Mouse (Mus musculus): Measurements from ENCODE around the gene Ttll1.
"Not testable (repeated sequence)": the region's sequence is repeated elsewhere in the genome, so short reads cannot be mapped to it uniquely, and the experiment has no call there.

The Ttll1 gene

GRCm38 (mm10) chr15:83482645-83483224 is 28.0 kb downstream of the Ttll1 start:
- DNase-seq (ENCODE audit: low spot score in 2 of 2): no peak

GRCm38 (mm10) chr15:83481236-83481780 is 29.4 kb downstream of the Ttll1 start:
- DNase-seq (ENCODE audit: low spot score in 2 of 2): no peak

GRCm38 (mm10) chr15:83479818-83480217 is 30.9 kb downstream of the Ttll1 start:
- DNase-seq (ENCODE audit: low spot score in 2 of 2): no peak

DNA sequence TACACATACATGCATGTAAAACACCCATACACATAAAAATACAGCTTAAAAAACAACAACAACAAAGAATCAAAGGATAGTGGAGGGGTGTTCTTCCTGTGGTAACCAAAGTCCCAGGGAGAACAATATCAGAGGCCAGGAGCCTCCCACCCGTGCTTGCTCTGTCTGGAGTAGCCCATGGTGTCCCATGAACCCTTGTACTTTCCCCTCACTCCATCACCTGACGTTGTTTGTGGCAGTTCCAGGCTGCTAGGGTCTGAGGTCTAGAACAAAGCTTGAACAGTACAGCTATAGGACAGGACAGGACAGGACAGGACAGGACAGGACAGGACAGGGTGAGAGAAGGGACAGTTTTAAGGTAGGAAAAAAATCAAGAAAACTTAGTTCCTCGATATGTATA is 32.6 kb downstream of the Ttll1 start:
- no peak for DNase-seq (ENCODE audit: low spot score in 2 of 2)

GRCm38 (mm10) chr15:83476593-83477273 is 34.0 kb downstream of the Ttll1 start:
- DNase-seq (ENCODE audit: low spot score in 2 of 2): no peak

- DNase-seq (ENCODE audit: low spot score in 2 of 2): no peak
Observed at GRCm38 (mm10) chr15:83474466-83474836, 36.2 kb downstream of the Ttll1 start.

GRCm38 (mm10) chr15:83473832-83474465 is 36.7 kb downstream of the Ttll1 start:
- DNase-seq (ENCODE audit: low spot score in 2 of 2): no peak

DNA sequence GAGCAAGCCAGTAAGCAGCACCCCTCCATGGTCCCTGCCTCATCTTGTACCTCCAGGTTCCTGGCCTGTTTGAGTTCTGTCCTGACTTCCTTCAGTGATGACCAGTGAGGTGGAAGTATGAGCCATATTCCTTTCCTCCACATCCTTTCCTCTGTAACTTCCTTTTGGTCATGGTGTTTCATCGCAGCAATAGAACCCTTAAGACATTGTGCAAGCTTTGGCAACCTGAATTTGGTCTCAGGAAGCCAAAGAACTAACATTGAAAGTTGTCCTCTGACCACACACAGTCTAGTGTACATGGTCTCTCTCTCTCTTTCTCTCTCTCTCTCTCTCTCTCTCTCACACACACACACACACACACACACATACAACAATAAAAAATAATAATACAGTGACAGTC is 37.4 kb downstream of the Ttll1 start:
- no peak for DNase-seq (ENCODE audit: low spot score in 2 of 2)

DNA sequence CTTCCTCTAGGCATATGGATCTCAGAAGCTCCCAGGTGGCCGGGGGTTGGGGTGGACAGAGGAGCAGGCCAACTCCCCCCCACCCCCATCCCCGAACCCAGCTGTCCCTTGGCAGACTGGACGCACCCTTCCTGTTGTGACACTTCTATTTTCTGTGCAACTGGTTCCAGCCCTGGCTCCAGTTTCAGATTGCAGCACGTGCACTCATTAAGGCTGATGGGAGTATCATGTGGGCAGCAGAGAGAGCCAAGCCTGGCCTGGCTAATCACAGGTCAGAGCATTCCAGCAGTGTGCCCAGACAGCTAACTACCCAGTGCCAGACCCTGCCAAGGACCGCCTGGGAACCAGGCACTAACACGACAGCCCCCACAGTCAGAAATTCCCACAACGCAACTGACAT is 39.2 kb downstream of the Ttll1 start:
- no peak for DNase-seq (ENCODE audit: low spot score in 2 of 2)

DNA sequence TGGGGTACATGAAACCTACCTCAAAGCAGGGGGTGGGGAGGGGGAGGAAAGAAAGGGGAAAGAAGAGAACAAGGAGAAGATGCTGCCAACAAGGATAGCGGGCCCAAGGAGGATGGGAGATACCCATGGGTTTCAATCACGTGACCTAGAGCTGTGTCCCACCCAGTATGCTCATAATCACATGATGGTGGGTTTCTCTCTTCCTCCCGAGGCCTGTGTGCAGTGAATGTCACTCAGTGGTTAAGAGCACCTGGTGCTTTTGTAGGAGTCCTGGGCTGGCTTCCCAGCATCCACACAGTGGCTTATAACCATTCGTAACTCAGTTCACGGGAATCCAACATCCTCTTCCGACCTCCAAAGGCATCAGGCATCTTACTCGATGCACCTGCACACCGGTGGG is 40.2 kb downstream of the Ttll1 start:
- no peak for DNase-seq (ENCODE audit: low spot score in 2 of 2)

GRCm38 (mm10) chr15:83469279-83469821 is 41.3 kb downstream of the Ttll1 start:
- DNase-seq (ENCODE audit: low spot score in 2 of 2): no peak

DNA sequence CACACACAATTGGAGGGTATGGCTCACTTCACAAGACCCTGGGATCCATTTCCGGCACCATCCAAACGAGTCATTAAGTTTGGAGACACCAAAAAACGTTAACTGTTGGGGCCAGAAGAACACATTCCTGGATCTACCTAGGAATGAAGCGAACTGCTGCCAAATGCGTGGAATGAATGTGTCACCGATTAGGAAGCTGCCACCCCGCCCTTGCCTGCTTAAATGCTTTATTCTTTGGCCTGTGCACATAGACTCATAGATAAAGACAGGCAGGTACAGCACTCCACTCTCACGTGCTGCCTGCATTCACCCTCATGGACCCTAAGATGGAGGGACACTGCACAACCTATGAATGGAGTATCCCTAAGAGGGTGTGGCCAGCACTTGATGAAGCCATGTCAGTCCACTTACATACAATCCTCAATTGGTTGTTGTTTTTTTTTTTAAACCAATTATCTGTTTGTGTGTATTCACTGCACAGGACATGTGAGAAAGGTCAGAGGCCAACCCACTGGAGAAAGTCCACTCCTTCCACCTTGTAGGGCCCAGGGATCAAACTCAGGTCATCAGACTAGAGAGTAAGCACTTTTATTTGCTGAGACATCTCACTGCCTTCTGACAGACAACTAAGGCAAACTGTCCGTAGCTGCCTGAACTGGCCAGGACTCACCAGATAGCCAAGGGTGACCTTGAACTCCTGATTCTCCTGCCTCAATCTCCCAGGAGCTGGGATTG is 43.3 kb downstream of the Ttll1 start:
- no peak for DNase-seq (ENCODE audit: low spot score in 2 of 2)

- no peak for DNase-seq (ENCODE audit: low spot score in 2 of 2)
Observed at GRCm38 (mm10) chr15:83466331-83466730, 44.4 kb downstream of the Ttll1 start.

DNA sequence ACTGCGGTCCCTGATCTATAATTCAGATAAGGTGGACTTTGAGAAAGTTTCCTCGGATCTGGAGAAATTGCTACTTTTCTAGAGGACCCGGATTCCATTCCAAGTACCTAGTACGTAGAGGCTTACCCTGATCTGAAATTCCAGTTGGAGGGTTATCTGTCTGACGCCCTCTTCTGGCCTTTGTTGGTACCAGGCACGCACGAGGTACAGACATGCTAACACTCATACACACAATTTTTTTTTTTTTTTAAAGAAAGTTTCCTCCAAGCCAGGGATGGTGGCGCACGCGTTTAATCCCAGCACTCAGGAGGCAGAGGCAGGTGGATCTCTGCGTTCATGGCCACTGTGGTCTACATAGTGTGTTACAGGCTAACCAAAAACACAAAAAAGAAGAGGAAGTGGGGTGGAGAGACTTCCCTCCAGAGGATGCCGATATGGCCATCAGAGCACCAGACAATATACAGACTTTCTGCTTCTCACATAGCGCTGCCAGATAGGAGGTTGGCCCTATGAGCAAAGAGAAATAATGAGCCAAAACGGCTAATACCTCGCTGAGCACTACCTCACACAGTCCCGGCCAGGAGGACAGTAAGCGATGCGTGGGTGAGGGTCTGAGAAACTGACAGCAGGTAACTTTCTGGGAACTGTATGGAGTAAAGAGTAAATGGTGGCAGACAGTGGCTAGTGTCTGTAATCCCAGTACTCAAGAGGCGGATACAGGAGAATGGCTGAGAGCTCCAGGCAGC is 45.6 kb downstream of the Ttll1 start:
- no peak for DNase-seq (ENCODE audit: low spot score in 2 of 2)

DNA sequence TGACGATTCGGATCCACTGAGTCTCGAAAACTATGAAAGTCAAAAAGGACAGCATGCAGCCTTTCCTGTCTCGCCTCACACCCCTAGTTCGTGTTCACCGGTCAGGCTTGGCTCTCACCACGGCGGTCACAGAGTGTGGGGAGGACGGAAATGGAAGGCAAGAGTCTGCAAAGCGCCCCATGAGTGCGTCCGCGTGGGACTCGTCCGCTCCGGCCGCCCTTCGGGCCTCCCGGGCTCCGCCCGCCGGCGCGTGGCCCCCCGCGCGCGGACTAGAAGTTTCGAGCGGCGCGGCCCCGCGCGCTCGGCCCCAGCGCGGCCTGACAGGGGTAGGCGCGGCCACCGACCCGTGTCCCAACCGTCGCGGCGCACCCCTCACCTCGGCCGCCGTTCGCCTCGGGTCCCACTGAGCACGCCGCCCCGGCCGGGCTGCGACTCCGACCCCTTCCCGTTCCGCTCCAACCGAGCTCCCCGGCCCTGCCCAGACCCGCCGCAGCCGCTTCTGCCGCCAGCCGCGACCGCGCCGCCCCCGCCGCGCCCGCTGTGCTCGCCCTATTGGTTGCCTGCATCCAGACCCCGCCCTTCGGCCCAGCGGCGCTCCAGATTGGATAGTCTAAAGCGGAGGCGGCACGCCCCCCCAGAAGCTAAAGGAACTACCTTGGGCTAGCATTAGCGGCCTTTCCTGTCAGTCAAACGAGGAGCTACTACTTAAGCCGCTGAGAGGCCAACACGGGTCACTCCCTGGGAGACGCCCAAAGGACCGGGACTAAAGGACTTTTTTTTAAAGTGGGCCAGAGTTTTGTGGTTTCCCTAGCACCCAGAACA is 46.4 kb downstream of the Ttll1 start, which contains the start of gene Pacsin2:
TSS of gene Pacsin2 (minus strand) at position 524 of the 822 bp plus-strand sequence.
- DNase-seq (ENCODE audit: low spot score in 2 of 2): peak; percentile 94 to 96

DNA sequence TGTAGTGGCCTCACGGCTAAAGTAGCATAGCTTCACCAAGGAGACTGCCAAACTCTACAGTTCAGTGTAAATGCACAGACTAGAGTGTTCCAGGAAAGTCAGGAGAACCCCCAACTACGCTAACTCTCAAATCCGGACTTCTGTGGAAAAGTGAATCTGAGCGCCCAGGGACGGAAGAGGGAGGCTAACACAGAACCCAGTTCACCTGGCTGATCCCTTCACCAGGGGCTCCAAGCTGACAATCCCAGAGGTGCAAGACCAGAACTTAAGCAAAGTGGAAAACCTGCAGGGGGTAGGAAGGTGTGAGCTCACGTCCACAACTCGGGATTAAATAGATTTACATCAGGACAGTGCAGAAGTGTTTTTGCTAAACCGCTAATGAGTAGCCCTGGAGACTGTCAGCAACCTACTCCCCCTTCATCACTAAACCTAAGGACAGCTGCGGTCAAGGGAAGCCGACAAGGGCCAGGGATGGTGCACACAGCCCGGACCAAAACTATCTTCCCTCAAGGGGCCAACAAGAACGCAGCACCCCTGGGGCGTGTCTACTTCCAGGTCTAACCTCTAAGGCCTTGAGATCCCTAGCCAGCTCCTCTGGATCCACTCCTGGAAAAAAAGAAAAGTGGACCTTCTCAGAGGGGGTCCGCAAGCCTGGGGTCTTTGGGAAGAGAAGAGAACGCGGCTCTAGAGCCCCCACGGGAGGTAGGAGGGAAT is 47.2 kb downstream of the Ttll1 start:
- DNase-seq (ENCODE audit: low spot score in 2 of 2): no peak

DNA sequence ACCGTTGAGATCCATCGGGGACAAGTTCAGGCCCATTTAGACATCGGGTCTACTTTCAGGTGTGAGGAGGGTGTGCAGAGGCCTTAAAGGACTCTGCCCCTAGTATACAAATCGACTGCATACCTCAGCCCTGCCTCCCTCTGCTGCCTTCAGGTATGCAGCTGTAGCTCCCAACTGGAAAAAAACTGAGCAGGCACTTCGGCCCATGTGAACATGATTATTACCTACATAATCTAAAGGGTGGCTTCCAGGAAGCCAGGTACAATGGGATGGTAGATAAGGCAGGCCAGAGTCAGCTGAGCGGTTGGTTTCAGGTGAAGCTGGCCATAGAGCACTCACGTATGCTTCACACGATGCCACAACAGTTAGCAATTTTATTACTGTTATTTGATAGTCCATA is 48.3 kb downstream of the Ttll1 start:
- DNase-seq (ENCODE audit: low spot score in 2 of 2): not testable (repeated sequence)

- DNase-seq (ENCODE audit: low spot score in 2 of 2): no peak
Observed at GRCm38 (mm10) chr15:83460891-83461290, 49.8 kb downstream of the Ttll1 start.

- no peak for DNase-seq (ENCODE audit: low spot score in 2 of 2)
Observed at GRCm38 (mm10) chr15:83457541-83457940, 53.2 kb downstream of the Ttll1 start.

DNA sequence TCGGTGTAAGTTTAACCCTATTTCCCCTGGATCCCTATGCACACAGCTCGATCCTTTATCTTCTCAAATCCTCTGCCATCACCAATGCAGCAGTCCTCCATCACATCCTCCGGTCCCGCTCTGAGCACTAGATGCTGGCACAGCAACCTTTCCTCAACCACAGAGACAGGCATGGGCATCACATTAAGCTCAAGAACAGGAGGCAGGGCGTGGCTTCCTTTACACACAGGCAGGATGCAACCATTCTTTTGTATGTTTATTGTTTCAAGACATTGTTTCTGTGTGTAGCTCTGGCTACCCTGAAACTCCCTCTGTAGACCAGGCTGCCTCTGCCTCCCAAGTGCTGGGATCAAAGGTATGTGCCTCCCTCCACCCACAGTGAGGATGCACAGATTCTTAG is 55.1 kb downstream of the Ttll1 start:
- DNase-seq (ENCODE audit: low spot score in 2 of 2): no peak
